Mouse (Mus musculus) liver, adult (tissue): ENCODE results near the gene Trmt44.

Experiments used
- GATA4 ChIP-seq: IDR thresholded peaks from 2 replicates; pipeline ENCODE4 v1.6.1; 2014; ENCODE audit warnings: mild to moderate bottlenecking, low read length; ENCODE audit not compliant: insufficient replicate concordance

The Trmt44 gene

GRCm38 (mm10) chr5:35574653-35575599 lies at the start of gene Trmt44:
Gene Trmt44, minus strand, starts transcription at chr5:35575070.
- no peak for TF ChIP-seq GATA4

GRCm38 (mm10) chr5:35623831-35624230 lies 49.0 kb upstream of the Trmt44 start:
- TF ChIP-seq GATA4: no peak

- no peak for TF ChIP-seq GATA4
Measured at GRCm38 (mm10) chr5:35621114-35621513, 46.2 kb upstream of the Trmt44 start.

GRCm38 (mm10) chr5:35616943-35617342 lies 42.1 kb upstream of the Trmt44 start:
- TF ChIP-seq GATA4: no peak

- TF ChIP-seq GATA4: no peak
Measured at GRCm38 (mm10) chr5:35612722-35613121, 37.9 kb upstream of the Trmt44 start.

GRCm38 (mm10) chr5:35611900-35612299 lies 37.0 kb upstream of the Trmt44 start:
- no peak for TF ChIP-seq GATA4

GRCm38 (mm10) chr5:35611170-35611569 lies 36.3 kb upstream of the Trmt44 start:
- no peak for TF ChIP-seq GATA4

GRCm38 (mm10) chr5:35610381-35610780 lies 35.5 kb upstream of the Trmt44 start:
- TF ChIP-seq GATA4: no peak

- TF ChIP-seq GATA4: no peak
Measured at GRCm38 (mm10) chr5:35609971-35610370, 35.1 kb upstream of the Trmt44 start.

- no peak for TF ChIP-seq GATA4
Measured at GRCm38 (mm10) chr5:35609381-35609780, 34.5 kb upstream of the Trmt44 start.

- TF ChIP-seq GATA4: no peak
Measured at GRCm38 (mm10) chr5:35608559-35608958, 33.7 kb upstream of the Trmt44 start.

GRCm38 (mm10) chr5:35607784-35608183 lies 32.9 kb upstream of the Trmt44 start:
- no peak for TF ChIP-seq GATA4

- no peak for TF ChIP-seq GATA4
Measured at GRCm38 (mm10) chr5:35606800-35607199, 31.9 kb upstream of the Trmt44 start.

- no peak for TF ChIP-seq GATA4
Measured at GRCm38 (mm10) chr5:35605355-35605754, 30.5 kb upstream of the Trmt44 start.

GRCm38 (mm10) chr5:35601526-35601925 lies 26.7 kb upstream of the Trmt44 start:
- no peak for TF ChIP-seq GATA4

- TF ChIP-seq GATA4: no peak
Measured at GRCm38 (mm10) chr5:35600233-35600632, 25.4 kb upstream of the Trmt44 start.
